Mouse (Mus musculus) layer of hippocampus, adult 9-11 months (tissue): ENCODE results near the gene Ubac1.

Experiments used
- DNase-seq: peaks from one replicate; pipeline ENCODE4 v3.0.0; 2022

The Ubac1 gene

GRCm38 (mm10) chr2:26021561-26022257 is at the start of gene Ubac1:
TSS of gene Ubac1 (minus strand) at chr2:26021747.
- DNase-seq = peak; percentile 94

GRCm38 (mm10) chr2:26068592-26068991 is 47.0 kb upstream of the Ubac1 start:
- DNase-seq = no peak

- DNase-seq = no peak
Measured at GRCm38 (mm10) chr2:26068175-26068574, 46.6 kb upstream of the Ubac1 start.

- peak; percentile 84 for DNase-seq
Measured at GRCm38 (mm10) chr2:26066527-26066926, 45.0 kb upstream of the Ubac1 start.

GRCm38 (mm10) chr2:26062742-26063427 is 41.3 kb upstream of the Ubac1 start:
- no peak for DNase-seq

GRCm38 (mm10) chr2:26062241-26062640 is 40.7 kb upstream of the Ubac1 start:
- no peak for DNase-seq

GRCm38 (mm10) chr2:26061018-26061666 is 39.6 kb upstream of the Ubac1 start:
- peak; percentile 60 for DNase-seq

GRCm38 (mm10) chr2:26057053-26057452 is 35.5 kb upstream of the Ubac1 start:
- DNase-seq = no peak

GRCm38 (mm10) chr2:26056226-26056625 is 34.7 kb upstream of the Ubac1 start:
- no peak for DNase-seq

- DNase-seq = no peak
Measured at GRCm38 (mm10) chr2:26055747-26056102, 34.2 kb upstream of the Ubac1 start.

- peak; percentile 60 for DNase-seq
Measured at GRCm38 (mm10) chr2:26055046-26055746, 33.6 kb upstream of the Ubac1 start.

GRCm38 (mm10) chr2:26052806-26053205 is 31.3 kb upstream of the Ubac1 start:
- DNase-seq = no peak

GRCm38 (mm10) chr2:26048816-26049215 is 27.3 kb upstream of the Ubac1 start:
- DNase-seq = no peak

- DNase-seq = peak; percentile 45
Measured at GRCm38 (mm10) chr2:26044216-26044615, 22.7 kb upstream of the Ubac1 start.

- DNase-seq = no peak
Measured at GRCm38 (mm10) chr2:26042603-26043002, 21.1 kb upstream of the Ubac1 start.

GRCm38 (mm10) chr2:26041163-26041810 is 19.7 kb upstream of the Ubac1 start:
- DNase-seq = no peak

- peak; percentile 69 for DNase-seq
Measured at GRCm38 (mm10) chr2:26039951-26040350, 18.4 kb upstream of the Ubac1 start.

GRCm38 (mm10) chr2:26037386-26037785 is 15.8 kb upstream of the Ubac1 start:
- DNase-seq = no peak

- DNase-seq = no peak
Measured at GRCm38 (mm10) chr2:26034344-26035050, 12.9 kb upstream of the Ubac1 start.

GRCm38 (mm10) chr2:26030288-26030687 is 8.7 kb upstream of the Ubac1 start:
- DNase-seq = no peak

- peak; percentile 39 for DNase-seq
Measured at GRCm38 (mm10) chr2:26024138-26025075, 2.9 kb upstream of the Ubac1 start.
